Mouse (Mus musculus) layer of hippocampus, adult 18-20 months (tissue): ENCODE measurements around the gene Clic3. TPM values are rescaled to one million over a fixed set of nuclear protein-coding genes. Genes with fewer than 3 reads are reported as not detected.

Source experiments
- DNase-seq, 2 experiments: peaks; one replicate each; pipeline ENCODE4 v3.0.0; 2022; ENCODE audit warnings: low spot score in 2 of 2
- microRNA-seq, 2 experiments: library from miRNA; unstranded; fragments of <30 nt; microRNA quantifications; one replicate each; pipeline ENCODE4 v1.2.0; 2021
- total RNA-seq, 2 experiments: library from RNA; stranded (reverse); gene quantifications; 2 replicates each; pipeline ENCODE4 v1.2.3; 2021

Gene Clic3
- total RNA-seq, 2 experiments from 2014 or later: 0.66 to 1.0 TPM

- no peak for DNase-seq
These were observed 50.3 kb downstream of the Clic3 start for GRCm38 (mm10) chr2:25506964-25507363.

Small RNA genes within 50 kb of the gene (microRNA-seq; reads per million reads assigned to microRNA genes)
- 7.0 to 9.1 reads per million in 2 experiments for gene Mir3087

Other genes starting within 250 kb of the Clic3 start
- gene Nelfb, start 245.3 kb upstream of the Clic3 start, total RNA-seq: 10 to 100 TPM; 56.7 to 60.0 TPM
- gene Stpg3, start 242.2 kb upstream of the Clic3 start, total RNA-seq: under 1 TPM; 0.18 to 0.25 TPM
- gene Fam166a, start 238.1 kb upstream of the Clic3 start, total RNA-seq: under 1 TPM in 1 of 2 experiments, not detected in 1; 0.69 TPM
- 100 to 1,000 TPM; 277 to 310 TPM for gene Tubb4b, start 232.1 kb upstream of the Clic3 start, total RNA-seq
- not detected for gene Slc34a3, start 222.5 kb upstream of the Clic3 start, total RNA-seq
- gene Rnf224, start 220.1 kb upstream of the Clic3 start, total RNA-seq: not detected
- 100 to 1,000 TPM; 237 to 250 TPM for gene Rnf208, start 214.6 kb upstream of the Clic3 start, total RNA-seq
- not detected for gene Cysrt1, start 214.4 kb upstream of the Clic3 start, total RNA-seq
- gene AL732309.1, start 210.0 kb upstream of the Clic3 start, total RNA-seq: 1 to 10 TPM; 3.8 to 3.9 TPM
- 10 to 100 TPM; 35.7 to 38.8 TPM for gene Tmem203, start 201.4 kb upstream of the Clic3 start, total RNA-seq
- gene Tprn, start 194.2 kb upstream of the Clic3 start, total RNA-seq: 10 to 100 TPM; 21.2 to 23.1 TPM
- 10 to 100 TPM; 62.5 to 66.2 TPM for gene Ssna1, start 184.4 kb upstream of the Clic3 start, total RNA-seq
- 10 to 100 TPM; 79.8 to 84.4 TPM for gene Anapc2, start 184.4 kb upstream of the Clic3 start, total RNA-seq
- gene Tmem210, start 168.7 kb upstream of the Clic3 start, total RNA-seq: not detected
- gene Lrrc26, start 166.9 kb upstream of the Clic3 start, total RNA-seq: not detected
- 100 to 1,000 TPM; 393 to 422 TPM for gene Grin1, start 137.7 kb upstream of the Clic3 start, total RNA-seq
- 10 to 100 TPM; 59.6 to 62.4 TPM for gene Man1b1, start 124.5 kb upstream of the Clic3 start, total RNA-seq
- 10 to 100 TPM; 35.4 to 36.7 TPM for gene Dpp7, start 100.5 kb upstream of the Clic3 start, total RNA-seq
- 10 to 100 TPM; 15.6 to 19.1 TPM for gene Uap1l1, start 91.2 kb upstream of the Clic3 start, total RNA-seq
- gene Sapcd2, start 84.5 kb upstream of the Clic3 start, total RNA-seq: 1 to 10 TPM; 3.2 to 4.1 TPM
- 10 to 100 TPM; 16.3 to 17.7 TPM for gene Entpd2, start 61.0 kb upstream of the Clic3 start, total RNA-seq
- gene Npdc1, start 57.5 kb upstream of the Clic3 start, total RNA-seq: 100 to 1,000 TPM; 426 to 435 TPM
- gene Fut7, start 33.6 kb upstream of the Clic3 start, total RNA-seq: under 1 TPM; 0.15 to 0.76 TPM
- 100 to 1,000 TPM; 173 to 176 TPM for gene Abca2, start 28.1 kb upstream of the Clic3 start, total RNA-seq
- 10 to 100 TPM; 56.7 to 61.3 TPM for gene Paxx, start 4.3 kb downstream of the Clic3 start, total RNA-seq
- 100 to 1,000 TPM; 572 to 608 TPM for gene Ptgds, start 13.2 kb downstream of the Clic3 start, total RNA-seq
- not detected for gene Lcn12, start 37.1 kb downstream of the Clic3 start, total RNA-seq
- gene Fbxw5, start 43.9 kb downstream of the Clic3 start, total RNA-seq: 100 to 1,000 TPM; 114 to 115 TPM
- 1 to 10 TPM; 1.3 to 2.1 TPM for gene C8g, start 44.9 kb downstream of the Clic3 start, total RNA-seq
- gene Traf2, start 90.1 kb downstream of the Clic3 start, total RNA-seq: 10 to 100 TPM; 10.9 to 12.0 TPM
- 100 to 1,000 TPM; 212 to 213 TPM for gene Edf1, start 101.0 kb downstream of the Clic3 start, total RNA-seq
- 1 to 10 TPM; 2.1 to 4.0 TPM for gene Mamdc4, start 118.0 kb downstream of the Clic3 start, total RNA-seq
- gene Phpt1, start 118.4 kb downstream of the Clic3 start, total RNA-seq: 10 to 100 TPM; 63.0 to 66.2 TPM
- gene Ajm1, start 124.9 kb downstream of the Clic3 start, total RNA-seq: 100 to 1,000 TPM in 1 of 2 experiments, 10 to 100 TPM in 1; 98.6 to 102 TPM
- gene Rabl6, start 151.7 kb downstream of the Clic3 start, total RNA-seq: 100 to 1,000 TPM; 150 to 155 TPM
- not detected for gene Ccdc183, start 160.8 kb downstream of the Clic3 start, total RNA-seq
- 10 to 100 TPM; 16.7 to 17.5 TPM for gene Tmem141, start 165.2 kb downstream of the Clic3 start, total RNA-seq
- 1 to 10 TPM in 1 of 2 experiments, under 1 TPM in 1; 0.56 to 1.1 TPM for gene Fcna, start 171.2 kb downstream of the Clic3 start, total RNA-seq
- not detected for gene Lcn8, start 196.3 kb downstream of the Clic3 start, total RNA-seq
- not detected for gene Lcn5, start 201.1 kb downstream of the Clic3 start, total RNA-seq
- gene Lcn6, start 219.9 kb downstream of the Clic3 start, total RNA-seq: not detected
- not detected for gene Lcn10, start 225.9 kb downstream of the Clic3 start, total RNA-seq
- gene Obp2a, start 243.2 kb downstream of the Clic3 start, total RNA-seq: not detected
- gene Bmyc, start 249.9 kb downstream of the Clic3 start, total RNA-seq: 10 to 100 TPM; 92.5 to 96.1 TPM